In genomic region chr5:130792755-130793452, GRCm38 (mm10) we compare ENCODE assay signal across 12 mouse cellular contexts.
DNase-seq lines count a peak whose midpoint lies in the region; ATAC-seq lines count a peak whose summit lies in the region.
"Had no signal": no experiment of that assay in that cellular context is flagged by ENCODE, and none has a peak within 500 bp of the region (broad histone marks: within the 10 kb centered on the region; RNA-seq: fewer than 3 reads in every experiment).

No protein-coding gene starts in this region.

- no peak overlapping the region for H3K4me2 ChIP-seq in forebrain, embryonic 16.5 days (ENCODE audit: low read length)
- H3K4me2 ChIP-seq in forebrain, embryonic 12.5 days, result no peak overlapping the region

- H3K4me1 ChIP-seq in forebrain, embryonic 16.5 days (replicated peaks; ENCODE audit: control insufficient read depth, insufficient read depth, low read length), result peaks cover 7% of the 10 kb centered on the region
- no peaks in the 10 kb centered on the region for H3K4me1 ChIP-seq in forebrain, embryonic 12.5 days

- DNase-seq in lung, postnatal 10 days, result peak; percentile 38
- no peak for DNase-seq in lung, postnatal 4 days
- DNase-seq in cerebellum, postnatal 10 days, result peak; percentile 70 to 71
- peak; percentile 29 to 43 for DNase-seq in left cerebral cortex, postnatal 36 days (ENCODE audit: low spot score in 2 of 2)
- no peak for DNase-seq in spleen, postnatal 14 days (ENCODE audit: low spot score in 2 of 2)
- DNase-seq in adrenal gland, postnatal 10 days, result no peak
- DNase-seq: gastrocnemius, postnatal 25 days; kidney, postnatal 4 days had no signal

- no peak overlapping the region for H3K9ac ChIP-seq in forebrain, embryonic 16.5 days (replicated peaks; ENCODE audit: low read depth, low read length)
- no peak overlapping the region for H3K9ac ChIP-seq in forebrain, embryonic 12.5 days

- ATAC-seq in forebrain, embryonic 16.5 days, result no peak
- no peak for ATAC-seq in forebrain, embryonic 12.5 days (ENCODE audit: low FRiP score)
- ATAC-seq: activated CD4-positive, CD25-positive, alpha-beta regulatory T cell, adult 4 months had no signal

- 36% methylated on average over 3 of the region's 3 CpGs for WGBS in forebrain, embryonic 16.5 days
- 77% methylated on average over 3 of the region's 3 CpGs for WGBS in forebrain, embryonic 12.5 days

- H3K9me3 ChIP-seq in forebrain, embryonic 16.5 days (ENCODE audit: control insufficient read depth, low read length), result no peaks in the 10 kb centered on the region
- no peaks in the 10 kb centered on the region for H3K9me3 ChIP-seq in forebrain, embryonic 12.5 days

- no peak overlapping the region for H3K4me3 ChIP-seq in forebrain, embryonic 16.5 days (replicated peaks; ENCODE audit: low read length)
- no peak overlapping the region for H3K4me3 ChIP-seq in forebrain, embryonic 12.5 days (replicated peaks)
- H3K4me3 ChIP-seq: myocyte had no signal

- H3K27me3 ChIP-seq in forebrain, embryonic 16.5 days (replicated peaks; ENCODE audit: control insufficient read depth, insufficient read depth, low read length), result no peaks in the 10 kb centered on the region
- no peaks in the 10 kb centered on the region for H3K27me3 ChIP-seq in forebrain, embryonic 12.5 days

- no peaks in the 10 kb centered on the region for H3K36me3 ChIP-seq in forebrain, embryonic 16.5 days (ENCODE audit: control insufficient read depth, insufficient read depth)
- no peaks in the 10 kb centered on the region for H3K36me3 ChIP-seq in forebrain, embryonic 12.5 days (replicated peaks)

- intact Hi-C loops in left cerebral cortex, postnatal 36 days (cut with DNase I), result no loop called here

- 0 out of 2 replicates have a peak overlapping the region, but pooled peaks have one; percentile 27 for H3K27ac ChIP-seq in forebrain, embryonic 16.5 days (ENCODE audit: low read length)
- H3K27ac ChIP-seq in forebrain, embryonic 12.5 days, result no peak overlapping the region

Comparison
In these comparisons a context has a peak if more than half of its experiments do, and no peak if none do; other contexts are left out.
1. DNase-seq: peak in lung, postnatal 10 days (single experiment), cerebellum, postnatal 10 days (2 of 2) and left cerebral cortex, postnatal 36 days (2 of 2); none in lung, postnatal 4 days (0 of 2), spleen, postnatal 14 days (0 of 2) and adrenal gland, postnatal 10 days (single experiment).